In the genomic region with DNA sequence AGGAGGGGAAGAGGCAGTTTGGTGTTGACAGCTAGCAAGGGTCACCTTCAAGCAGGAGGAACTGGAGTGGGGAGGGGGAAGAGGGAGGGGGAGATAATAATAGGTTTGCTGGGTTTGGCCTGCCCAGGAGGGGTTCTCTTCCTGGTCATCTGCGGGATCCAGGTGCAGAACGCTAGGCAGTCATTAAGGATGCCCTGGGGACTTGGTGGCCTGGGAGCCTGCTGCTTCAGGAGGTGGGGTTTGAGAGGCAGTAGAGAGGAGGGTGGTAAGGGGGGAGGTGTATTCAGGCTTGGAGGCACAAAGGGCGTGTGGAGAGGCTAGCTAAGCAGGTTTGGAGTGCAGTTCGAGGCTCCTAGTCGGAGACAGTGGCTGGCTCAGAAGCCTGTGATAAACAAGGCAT, we compare ENCODE assay signal across 20 mouse cellular contexts. TPM values are rescaled to one million over a fixed set of nuclear protein-coding genes. Genes with fewer than 3 reads are reported as not detected.
DNase-seq lines count a peak whose midpoint lies in the region; ATAC-seq and TF ChIP-seq lines count a peak whose summit lies in the region.
"Had no signal": no experiment of that assay in that cellular context is flagged by ENCODE, and none has a peak within 500 bp of the region (broad histone marks: within the 10 kb centered on the region; RNA-seq: fewer than 3 reads in every experiment).

No protein-coding gene starts in this region.

- WGBS in heart, embryonic 14.5 days = 21% methylated on average over 5 of the region's 5 CpGs
- WGBS in midbrain, embryonic 12.5 days = 14% methylated on average over 5 of the region's 5 CpGs

- no peaks in the 10 kb centered on the region for H3K36me3 ChIP-seq in heart, embryonic 14.5 days (ENCODE audit: control insufficient read depth, insufficient read depth, low read length)
- no peaks in the 10 kb centered on the region for H3K36me3 ChIP-seq in E14TG2a.4 (ENCODE audit: insufficient read depth, low read length)
- H3K36me3 ChIP-seq in midbrain, embryonic 12.5 days = no peaks in the 10 kb centered on the region
- H3K36me3 ChIP-seq: heart, embryonic 12.5 days; liver, embryonic 13.5 days had no signal

- H3K4me1 ChIP-seq in heart, embryonic 14.5 days (ENCODE audit: control insufficient read depth in 2 of 2, insufficient read depth in 2 of 2, low read length in 2 of 2) = peaks cover 11% of the 10 kb centered on the region in 2 experiments
- H3K4me1 ChIP-seq in E14TG2a.4 (replicated peaks; ENCODE audit: low read depth, low read length) = peaks cover 95% of the 10 kb centered on the region
- 0 out of 2 replicates have a peak, but pooled peaks cover 4% of the 10 kb centered on the region for H3K4me1 ChIP-seq in midbrain, embryonic 12.5 days
- H3K4me1 ChIP-seq: liver, embryonic 13.5 days had no signal

- H3K9me3 ChIP-seq in heart, embryonic 14.5 days (ENCODE audit: control insufficient read depth, low read length) = no peaks in the 10 kb centered on the region
- no peaks in the 10 kb centered on the region for H3K9me3 ChIP-seq in E14TG2a.4 (ENCODE audit: low read length)
- H3K9me3 ChIP-seq in midbrain, embryonic 12.5 days = no peaks in the 10 kb centered on the region
- H3K9me3 ChIP-seq: heart, embryonic 12.5 days; liver, embryonic 13.5 days had no signal

- DNase-seq in heart, postnatal 36 days = no peak
- DNase-seq in ZHBTc4 (ENCODE audit: low read depth, low spot score) = peak; percentile 91
- DNase-seq in right cerebral cortex, postnatal 10 days (ENCODE audit: low spot score in 2 of 2) = no peak
- DNase-seq in T-cell, adult 2 months (ENCODE audit: low spot score) = no peak
- DNase-seq in left cerebral cortex, adult 11 months (ENCODE audit: low spot score) = no peak
- DNase-seq: adrenal gland, postnatal 25 days; kidney, adult 8-10 months; liver, embryonic 13.5 days; lung, postnatal 10 days; thymus, postnatal 14 days had no signal

- ATAC-seq in heart, embryonic 14.5 days (ENCODE audit: insufficient number of reproducible peaks, insufficient read depth, low FRiP score, low read depth) = peak; percentile 14; the same call in 1 of the 2 replicates
- ATAC-seq in midbrain, embryonic 12.5 days (ENCODE audit: low FRiP score, low read depth) = peak; percentile 55
- ATAC-seq: CD4-positive, CD25-positive, alpha-beta regulatory T cell, adult 4 months had no signal

- TF ChIP-seq CTCF in E14TG2a.4 (conservative IDR thresholded peaks at IDR 0.05; ENCODE audit: low read length) = no peak

- H3K4me3 ChIP-seq in heart, embryonic 14.5 days (ENCODE audit: control insufficient read depth in 1 of 2, insufficient read depth in 1 of 2, low read depth in 1 of 2, low read length in 2 of 2) = no peak overlapping the region
- peak overlapping the region; percentile 50 for H3K4me3 ChIP-seq in E14TG2a.4 (replicated peaks; ENCODE audit: low read length)
- H3K4me3 ChIP-seq in midbrain, embryonic 12.5 days = no peak overlapping the region
- H3K4me3 ChIP-seq: heart, embryonic 12.5 days; layer of hippocampus, adult 2 months; liver, embryonic 13.5 days had no signal

- H3K9ac ChIP-seq in heart, embryonic 14.5 days (ENCODE audit: low read length) = no peak overlapping the region
- no peak overlapping the region for H3K9ac ChIP-seq in midbrain, embryonic 12.5 days (replicated peaks)
- H3K9ac ChIP-seq: heart, embryonic 12.5 days; liver, embryonic 13.5 days had no signal

- intact Hi-C loops in heart, postnatal 36 days (cut with DNase I) = loop anchor here (10.0 kb wide), 1 partner anchor 1179 kb away; no protein-coding TSS in a partner anchor

- H3K27ac ChIP-seq in heart, embryonic 14.5 days (replicated peaks in 1 of 2; ENCODE audit: control insufficient read depth in 1 of 2, insufficient read depth in 1 of 2, low read depth in 2 of 2, low read length in 2 of 2) = 0 out of 4 replicates have a peak overlapping the region, but pooled peaks of 1 of the 2 experiments have one; percentile 28
- peak overlapping the region; percentile 56 for H3K27ac ChIP-seq in midbrain, embryonic 12.5 days (replicated peaks)
- H3K27ac ChIP-seq: layer of hippocampus, adult 2 months; liver, embryonic 13.5 days had no signal

- peaks cover 6% of the 10 kb centered on the region; the same call in 1 of the 2 replicates for H3K27me3 ChIP-seq in heart, embryonic 14.5 days (ENCODE audit: control insufficient read depth, insufficient read depth, low read length)
- peaks cover 4% of the 10 kb centered on the region; the same call in 1 of the 2 replicates for H3K27me3 ChIP-seq in E14TG2a.4 (ENCODE audit: insufficient read depth, low read length)
- H3K27me3 ChIP-seq in midbrain, embryonic 12.5 days = peaks cover 7% of the 10 kb centered on the region; the same call in 1 of the 2 replicates
- H3K27me3 ChIP-seq: liver, embryonic 13.5 days had no signal

- no peak overlapping the region for H3K4me2 ChIP-seq in heart, embryonic 14.5 days (ENCODE audit: low read length)
- no peak overlapping the region for H3K4me2 ChIP-seq in midbrain, embryonic 12.5 days (replicated peaks)
- H3K4me2 ChIP-seq: heart, embryonic 12.5 days; liver, embryonic 13.5 days had no signal

RNA-seq across cellular contexts. Expression of a gene that starts 7.5 kb away (rescaled TPM):
- 0.19 and 0.38 TPM in 2 replicates for polyA plus RNA-seq in heart, embryonic 14.5 days (2014; fragmentation: Nextera tagmentation; extraction: Ambion mirVana)
- total RNA-seq in heart, postnatal 36 days (2021) = under 1 TPM; 0.24 to 0.61 TPM
- 0.17 TPM in 2 replicates for polyA plus RNA-seq in midbrain, embryonic 12.5 days (2016; fragmentation: Nextera tagmentation; extraction: Ambion mirVana)
- total RNA-seq: adrenal gland, postnatal 25 days; gastrocnemius, adult 18-20 months; layer of hippocampus, adult 2 months; left cerebral cortex, postnatal 25 days had no signal
- polyA plus RNA-seq: CD4-positive, CD25-positive, alpha-beta regulatory T cell, adult 4 months; cortical plate, adult 2 months had no signal

RNA-seq across cellular contexts. Expression of a gene that starts 11.6 kb away (rescaled TPM):
- polyA plus RNA-seq in heart, embryonic 14.5 days (2014; fragmentation: Nextera tagmentation; extraction: Ambion mirVana) = not detected in 2 replicates
- not detected for total RNA-seq in heart, postnatal 36 days (2021)
- polyA plus RNA-seq in midbrain, embryonic 12.5 days (2016; fragmentation: Nextera tagmentation; extraction: Ambion mirVana) = not detected in 2 replicates
- total RNA-seq: adrenal gland, postnatal 25 days; gastrocnemius, adult 18-20 months; layer of hippocampus, adult 2 months; left cerebral cortex, postnatal 25 days had no signal
- polyA plus RNA-seq: CD4-positive, CD25-positive, alpha-beta regulatory T cell, adult 4 months; cortical plate, adult 2 months; heart, embryonic 12.5 days; liver, embryonic 13.5 days; stomach, embryonic 14.5 days had no signal

RNA-seq across cellular contexts. Expression of a gene that starts 34.8 kb away (rescaled TPM):
- polyA plus RNA-seq in heart, embryonic 14.5 days (2014; fragmentation: Nextera tagmentation; extraction: Ambion mirVana) = 0.12 TPM in 1 of 2 replicates, not detected in the other
- total RNA-seq in heart, postnatal 36 days (2021) = under 1 TPM in 1 of 2 experiments, not detected in 1; 0.25 TPM
- polyA plus RNA-seq in midbrain, embryonic 12.5 days (2016; fragmentation: Nextera tagmentation; extraction: Ambion mirVana) = 0.42 and 0.65 TPM in 2 replicates
- total RNA-seq: adrenal gland, postnatal 25 days; gastrocnemius, adult 18-20 months had no signal
- polyA plus RNA-seq: heart, embryonic 12.5 days had no signal

RNA-seq across cellular contexts. Expression of a gene that starts 51.6 kb away (rescaled TPM):
- polyA plus RNA-seq in heart, embryonic 14.5 days (2014; fragmentation: Nextera tagmentation; extraction: Ambion mirVana) = 41.4 and 42.2 TPM in 2 replicates
- 10 to 100 TPM; 12.8 to 13.0 TPM for total RNA-seq in heart, postnatal 36 days (2021)
- 12.6 and 17.1 TPM in 2 replicates for polyA plus RNA-seq in midbrain, embryonic 12.5 days (2016; fragmentation: Nextera tagmentation; extraction: Ambion mirVana)
- polyA plus RNA-seq: CD4-positive, CD25-positive, alpha-beta regulatory T cell, adult 4 months had no signal
